Mouse (Mus musculus) midbrain, embryonic 10.5 days (tissue): ENCODE data around the gene Tmem60. TPM values are rescaled to one million over a fixed set of nuclear protein-coding genes. Genes with fewer than 3 reads are reported as not detected.
A peak's percentile ranks its signal among the peaks of the same experiment; 100 is the strongest.

Experiments used
- DNase-seq: peaks from one replicate; pipeline ENCODE4 v3.0.0-alpha.2; 2017; ENCODE audit warnings: low spot score
- H3K27ac ChIP-seq: fragments of 300-500 bp; sonication (generic); replicated peaks from 2 replicates; pipeline ENCODE4 v1.5.1; 2016; ENCODE audit warnings: mild to moderate bottlenecking
- H3K27me3 ChIP-seq: fragments of 300-500 bp; sonication (generic); 2 replicates; pipeline ENCODE4 v1.6.1; 2016; ENCODE audit warnings: low read depth, mild to moderate bottlenecking; ENCODE audit not compliant: poor library complexity, severe bottlenecking
- H3K36me3 ChIP-seq: fragments of 300-500 bp; sonication (generic); 2 replicates; pipeline ENCODE4 v1.6.1; 2016; ENCODE audit warnings: mild to moderate bottlenecking, moderate library complexity
- H3K4me1 ChIP-seq: fragments of 300-500 bp; sonication (generic); 2 replicates; pipeline ENCODE4 v1.6.1; 2016
- H3K4me3 ChIP-seq: fragments of 300-500 bp; sonication (generic); 2 replicates; pipeline ENCODE4 v1.5.1; 2016; ENCODE audit warnings: mild to moderate bottlenecking, moderate library complexity
- H3K9me3 ChIP-seq: fragments of 300-500 bp; sonication (generic); replicated peaks from 2 replicates; pipeline ENCODE4 v1.6.1; 2016; ENCODE audit warnings: mild to moderate bottlenecking
- WGBS: fragments of 180-500 bp; shearing (Covaris S2); methylation state at CpG from one replicate; pipeline ENCODE4 v1.1.7; 2016; 5-methylcytosine and 5-hydroxymethylcytosine counted together
- polyA plus RNA-seq: library from polyadenylated mRNA; unstranded; fragments of >200 nt; fragmentation: Nextera tagmentation; extraction: Ambion mirVana; gene quantifications from 2 replicates; pipeline ENCODE4 v1.2.1, GENCODE M21; 2016

Tmem60 gene
- polyA plus RNA-seq, 1 experiment from 2014 or later: 63.6 TPM

DNA sequence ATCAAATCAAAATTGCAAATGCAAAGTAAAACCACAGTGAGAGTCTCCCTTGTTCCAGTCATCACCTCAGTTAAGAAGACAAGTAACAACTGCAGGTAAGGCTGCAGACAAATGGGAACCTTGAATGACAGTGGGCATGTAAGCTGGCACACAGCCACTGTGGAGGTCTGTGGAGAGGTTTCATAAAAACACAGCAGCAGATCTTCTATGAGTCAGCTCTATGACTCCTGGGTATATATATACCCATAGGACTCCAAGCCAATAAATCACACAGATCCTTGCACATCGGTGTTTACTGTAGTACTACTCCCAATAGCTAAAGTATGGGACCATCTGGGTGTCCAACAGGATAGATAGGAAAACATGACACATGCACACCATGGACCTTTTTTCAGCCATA is 8.8 kb upstream of the Tmem60 start:
- no peaks in the 10 kb centered on the region for H3K9me3 ChIP-seq
- DNase-seq: no peak
- H3K27me3 ChIP-seq: no peaks in the 10 kb centered on the region
- no peaks in the 10 kb centered on the region for H3K36me3 ChIP-seq
- no peaks in the 10 kb centered on the region for H3K4me1 ChIP-seq
- WGBS: 98% methylated on average over 1 of the region's 1 CpGs
- no peak overlapping the region for H3K27ac ChIP-seq
- H3K4me3 ChIP-seq: no peak overlapping the region

DNA sequence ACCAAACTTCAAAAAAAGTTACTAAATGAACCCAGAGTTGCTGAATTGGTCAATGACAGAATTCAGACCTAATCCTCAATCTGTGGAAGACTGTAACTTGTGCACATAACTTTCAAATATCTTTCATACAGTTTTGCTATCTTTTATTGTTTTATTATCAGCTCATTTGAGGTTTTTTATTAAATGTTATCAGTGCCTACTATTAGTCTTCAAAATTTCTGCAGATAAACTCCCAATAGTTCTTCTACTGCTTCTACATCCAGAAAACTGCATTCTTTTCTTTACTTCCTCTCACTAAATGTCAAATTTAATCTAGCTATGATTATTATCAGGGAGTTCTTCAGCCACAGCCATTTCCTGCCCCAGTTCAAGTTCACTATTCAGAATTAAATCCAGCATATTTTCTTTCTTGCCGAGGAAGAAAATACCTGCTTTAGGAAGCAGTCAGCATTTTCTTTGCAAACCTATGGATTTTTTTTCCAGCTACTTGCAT is 5.0 kb upstream of the Tmem60 start:
- 85% methylated on average over 1 of the region's 1 CpGs for WGBS
- no peak for DNase-seq
- H3K4me3 ChIP-seq: no peak overlapping the region
- no peaks in the 10 kb centered on the region for H3K27me3 ChIP-seq
- peaks cover 6% of the 10 kb centered on the region for H3K4me1 ChIP-seq
- H3K27ac ChIP-seq: no peak overlapping the region
- no peaks in the 10 kb centered on the region for H3K9me3 ChIP-seq
- H3K36me3 ChIP-seq: 0 out of 2 replicates have a peak, but pooled peaks cover 4% of the 10 kb centered on the region

DNA sequence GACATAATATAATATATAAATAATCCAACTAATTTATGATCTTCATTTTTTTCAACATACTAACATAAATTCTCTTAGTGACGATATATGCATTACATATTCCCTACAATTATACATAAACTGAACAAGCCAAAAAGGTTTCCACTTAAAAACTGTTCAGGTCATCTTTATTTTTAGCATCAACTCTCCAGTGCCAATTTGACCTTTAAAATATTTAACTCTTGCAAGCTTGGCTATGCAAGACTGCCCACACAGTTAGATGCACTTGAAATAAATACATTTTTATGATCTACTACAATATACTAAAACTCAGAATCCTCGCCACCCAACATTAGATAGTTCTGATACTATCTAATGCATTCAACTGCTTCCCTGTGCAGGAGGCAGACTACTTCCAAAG is 1.6 kb upstream of the Tmem60 start:
- H3K27ac ChIP-seq: no peak overlapping the region
- no peak for DNase-seq
- 88% methylated on average over 2 of the region's 2 CpGs for WGBS
- no peaks in the 10 kb centered on the region for H3K27me3 ChIP-seq
- peaks cover 10% of the 10 kb centered on the region for H3K36me3 ChIP-seq
- no peaks in the 10 kb centered on the region for H3K9me3 ChIP-seq
- peak overlapping the region; percentile 88 for H3K4me3 ChIP-seq
- H3K4me1 ChIP-seq: peaks cover 22% of the 10 kb centered on the region

DNA sequence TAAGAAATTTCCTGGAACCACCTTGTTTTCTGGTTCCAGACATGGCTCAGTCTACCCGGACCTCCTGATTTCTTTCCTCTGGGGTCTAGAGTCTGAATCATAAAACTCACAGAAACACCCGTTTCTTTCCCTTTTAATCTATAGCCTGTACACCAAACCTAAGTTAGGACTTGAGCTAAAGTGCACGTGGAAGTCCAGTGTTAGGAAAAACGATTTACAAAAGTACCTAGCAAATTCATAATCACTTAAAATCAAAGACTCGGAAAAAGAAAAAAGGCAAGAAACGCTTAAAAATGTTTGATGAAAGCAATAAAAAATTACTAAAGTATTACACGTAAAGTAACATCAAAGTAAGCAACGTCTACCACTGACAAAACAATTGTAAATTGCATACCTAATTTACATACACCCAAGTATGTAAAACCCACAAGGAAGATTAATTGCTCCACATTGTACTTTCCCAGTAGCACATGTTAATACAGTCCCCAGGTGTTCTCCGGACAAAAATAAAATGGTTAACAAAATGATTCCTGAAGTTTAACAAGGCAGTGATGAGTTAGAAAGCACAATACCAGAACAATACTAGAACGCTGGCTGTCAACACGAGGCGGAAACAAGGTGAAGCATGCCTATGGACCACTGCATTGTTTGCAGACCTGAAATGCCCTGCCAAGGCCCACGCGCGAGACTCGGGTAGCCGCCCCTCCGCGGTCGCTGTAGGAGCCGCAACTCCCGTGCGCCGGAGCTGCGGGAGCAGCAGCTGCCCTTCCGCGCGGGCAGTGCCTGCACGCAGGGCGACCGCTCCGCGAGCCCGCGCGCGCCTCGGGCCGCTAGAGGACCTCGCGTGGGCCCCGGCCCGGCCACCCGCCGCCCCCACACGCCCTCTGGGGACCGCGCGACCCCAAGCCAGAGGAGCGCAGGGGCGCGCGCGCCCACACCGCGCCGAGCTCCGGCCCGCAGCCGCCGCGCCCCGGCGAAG is 905 bp upstream of the Tmem60 start:
- WGBS: 2% methylated on average over 61 of the region's 64 CpGs
- no peak for DNase-seq

DNA sequence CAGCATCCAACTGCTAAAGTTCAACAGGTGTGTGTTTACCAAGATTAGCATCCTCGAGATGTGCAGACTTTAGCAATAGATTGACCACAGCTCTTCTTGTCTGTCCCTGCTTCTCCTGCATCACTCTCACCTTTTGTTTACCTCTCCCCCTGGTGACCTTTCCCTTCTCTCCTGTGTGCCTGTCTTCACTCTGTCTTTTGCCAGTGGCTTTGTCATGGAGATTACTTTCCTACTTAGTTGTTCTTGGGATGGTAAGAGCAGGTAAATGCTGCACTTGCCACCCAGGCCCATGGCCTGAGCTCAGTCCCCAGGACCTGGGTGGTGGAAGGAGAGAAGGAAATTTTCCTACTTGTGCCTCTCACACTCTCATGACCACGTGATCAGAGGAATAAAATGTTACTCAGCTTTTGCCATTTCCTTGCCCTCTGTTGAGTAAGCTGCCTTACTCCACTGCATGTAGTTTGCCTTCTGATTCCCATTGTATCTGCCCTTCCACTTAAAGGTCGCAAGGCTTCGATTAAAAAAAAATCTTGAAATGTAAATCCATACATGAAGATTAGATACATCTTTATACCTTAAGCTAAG is 2.1 kb downstream of the Tmem60 start:
- DNase-seq: no peak
- Histone ChIP-seq H3K4me3 (peak overlapping the region; percentile 88), H3K9me3 (no peaks in the 10 kb centered on the region), H3K4me1 (peaks cover 22% of the 10 kb centered on the region), H3K27ac (no peak overlapping the region), H3K36me3 (peaks cover 36% of the 10 kb centered on the region), H3K27me3 (no peaks in the 10 kb centered on the region)
- 78% methylated on average over 4 of the region's 4 CpGs for WGBS

More for the DNA sequence above, 905 bp upstream of the Tmem60 start:
- Histone ChIP-seq H3K4me1 (peaks cover 22% of the 10 kb centered on the region), H3K9me3 (no peaks in the 10 kb centered on the region), H3K27me3 (no peaks in the 10 kb centered on the region), H3K4me3 (peak overlapping the region; percentile 88), H3K36me3 (peaks cover 17% of the 10 kb centered on the region), H3K27ac (peak overlapping the region; percentile 95)

DNA sequence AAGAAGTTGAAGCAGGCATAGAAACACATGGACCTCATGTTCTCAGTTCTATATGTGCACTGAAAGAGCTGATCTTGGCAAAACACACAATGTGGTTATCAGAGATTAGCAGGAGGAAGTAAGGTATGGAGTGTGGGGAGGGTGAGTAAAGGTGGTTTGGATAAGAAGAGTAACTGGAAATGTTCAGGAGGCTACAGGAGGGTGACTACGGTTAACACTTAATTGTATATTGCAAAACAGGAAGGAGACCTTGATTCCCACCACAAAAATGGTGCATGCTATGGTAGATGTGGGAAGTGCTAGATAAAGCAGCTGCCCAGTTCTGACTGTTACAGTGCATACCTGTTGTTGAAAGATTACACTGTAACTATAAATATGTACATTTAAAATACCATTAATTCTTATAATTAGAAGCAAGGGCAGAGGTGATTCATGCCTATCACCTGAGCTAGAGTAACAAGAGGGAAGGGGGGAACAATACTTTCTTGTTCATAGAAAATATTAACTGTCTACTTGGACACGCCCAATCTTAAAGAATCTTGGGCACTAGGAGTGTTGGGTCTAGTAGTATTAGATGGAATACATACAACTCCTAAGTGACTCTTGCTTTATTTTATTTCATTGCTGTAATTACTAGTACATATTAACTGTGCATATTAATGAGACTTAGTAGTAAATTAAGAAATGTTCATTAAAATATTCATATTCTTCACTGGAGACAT is 15.6 kb downstream of the Tmem60 start:
- WGBS: 95% methylated on average over 2 of the region's 2 CpGs

DNA sequence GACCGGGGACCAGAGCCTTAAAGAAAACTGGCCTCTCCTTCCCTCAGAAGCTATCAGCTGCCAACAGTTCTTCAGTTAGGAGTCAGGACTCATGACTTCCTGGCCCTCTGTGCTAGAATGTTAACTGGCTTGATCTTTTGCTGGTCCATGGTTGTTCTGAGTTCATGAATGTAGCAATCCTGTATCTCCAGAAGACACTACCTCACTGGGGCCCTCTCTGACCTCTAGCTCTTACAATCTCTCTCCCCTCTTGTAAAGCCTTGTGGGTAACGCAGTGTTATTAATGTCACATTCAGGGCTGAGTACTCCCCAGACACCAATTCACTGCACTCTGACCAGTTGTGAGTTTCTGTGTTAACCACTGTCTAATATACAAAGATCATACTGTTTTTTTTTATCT is 22.7 kb downstream of the Tmem60 start:
- no peak for DNase-seq
- H3K9me3 ChIP-seq: no peaks in the 10 kb centered on the region
- H3K4me1 ChIP-seq: no peaks in the 10 kb centered on the region
- no peak overlapping the region for H3K4me3 ChIP-seq
- no peaks in the 10 kb centered on the region for H3K27me3 ChIP-seq
- peaks cover 54% of the 10 kb centered on the region for H3K36me3 ChIP-seq
- H3K27ac ChIP-seq: no peak overlapping the region
- WGBS: 97% methylated on average over 2 of the region's 2 CpGs

More for the DNA sequence above, 15.6 kb downstream of the Tmem60 start:
- Histone ChIP-seq H3K4me3 (no peak overlapping the region), H3K27ac (no peak overlapping the region), H3K27me3 (no peaks in the 10 kb centered on the region), H3K36me3 (peaks cover 68% of the 10 kb centered on the region), H3K4me1 (no peaks in the 10 kb centered on the region), H3K9me3 (no peaks in the 10 kb centered on the region)
- DNase-seq: no peak

DNA sequence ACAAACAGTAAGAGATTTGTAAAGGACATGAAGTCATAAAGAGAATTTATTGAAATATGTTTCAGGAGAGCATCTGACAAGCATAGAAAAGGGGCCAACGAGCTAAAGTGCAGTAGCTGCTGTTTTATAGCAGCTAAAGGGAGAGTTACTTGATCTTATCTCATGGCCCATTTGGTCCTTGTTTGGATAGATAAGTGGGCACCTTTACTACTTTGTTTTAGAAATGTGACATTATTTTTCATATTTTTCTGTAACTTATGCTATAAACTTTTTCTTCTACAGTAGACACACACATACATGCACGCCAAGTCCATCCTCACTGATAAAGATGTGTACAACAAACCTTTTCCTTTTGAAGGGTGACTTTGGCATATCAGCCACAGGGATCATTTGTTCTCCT is 23.4 kb downstream of the Tmem60 start:
- 89% methylated on average over 2 of the region's 2 CpGs for WGBS

DNA sequence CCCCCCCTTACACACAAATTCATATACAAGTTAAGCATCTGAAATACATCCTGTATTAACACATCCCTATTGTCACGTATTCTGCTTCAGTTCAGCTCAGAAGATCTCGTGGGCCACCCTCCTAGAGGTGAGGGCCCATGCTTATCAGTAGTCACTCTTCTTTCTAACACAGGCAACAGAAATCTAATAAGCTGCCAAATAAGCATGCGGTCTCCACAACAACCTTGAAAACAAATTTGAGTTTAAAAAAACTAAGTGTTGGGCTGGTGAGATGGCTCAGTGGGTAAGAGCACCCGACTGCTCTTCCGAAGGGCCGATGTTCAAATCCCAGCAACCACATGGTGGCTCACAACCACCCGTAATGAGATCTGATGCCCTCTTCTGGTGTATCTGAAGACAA is 24.2 kb downstream of the Tmem60 start:
- WGBS: 94% methylated on average over 7 of the region's 7 CpGs
- H3K9me3 ChIP-seq: no peaks in the 10 kb centered on the region

More for the DNA sequence above, 23.4 kb downstream of the Tmem60 start:
- H3K27me3 ChIP-seq: no peaks in the 10 kb centered on the region
- no peak overlapping the region for H3K27ac ChIP-seq
- DNase-seq: no peak
- H3K36me3 ChIP-seq: peaks cover 48% of the 10 kb centered on the region
- H3K4me3 ChIP-seq: no peak overlapping the region
- H3K9me3 ChIP-seq: no peaks in the 10 kb centered on the region
- H3K4me1 ChIP-seq: no peaks in the 10 kb centered on the region

DNA sequence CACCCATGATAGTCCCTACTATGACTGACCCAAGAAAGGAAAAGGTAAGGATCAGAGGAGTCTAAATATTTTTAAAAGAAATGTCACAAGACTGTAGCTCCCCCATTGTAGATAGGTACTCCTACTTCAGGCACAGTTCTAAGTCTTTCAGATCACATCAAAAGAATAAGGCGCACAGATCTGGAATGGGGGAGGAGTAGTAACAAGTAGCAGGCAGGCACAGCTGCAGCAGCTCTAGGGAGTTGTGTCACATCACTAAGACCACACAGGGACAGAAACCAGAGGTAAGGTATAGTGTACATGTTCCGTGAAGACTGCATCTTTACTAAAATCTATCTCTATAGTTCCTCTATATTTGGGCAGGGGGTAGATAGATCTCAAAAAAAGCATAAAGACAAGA is 29.8 kb downstream of the Tmem60 start:
- 88% methylated on average over 2 of the region's 2 CpGs for WGBS
- Histone ChIP-seq H3K9me3 (no peaks in the 10 kb centered on the region), H3K4me3 (no peak overlapping the region), H3K27ac (no peak overlapping the region), H3K36me3 (peaks cover 18% of the 10 kb centered on the region), H3K27me3 (no peaks in the 10 kb centered on the region), H3K4me1 (no peaks in the 10 kb centered on the region)
- DNase-seq: no peak

More for the DNA sequence above, 24.2 kb downstream of the Tmem60 start:
- Histone ChIP-seq H3K27ac (no peak overlapping the region), H3K4me3 (no peak overlapping the region), H3K36me3 (peaks cover 40% of the 10 kb centered on the region), H3K27me3 (no peaks in the 10 kb centered on the region), H3K4me1 (no peaks in the 10 kb centered on the region)
- DNase-seq: no peak

DNA sequence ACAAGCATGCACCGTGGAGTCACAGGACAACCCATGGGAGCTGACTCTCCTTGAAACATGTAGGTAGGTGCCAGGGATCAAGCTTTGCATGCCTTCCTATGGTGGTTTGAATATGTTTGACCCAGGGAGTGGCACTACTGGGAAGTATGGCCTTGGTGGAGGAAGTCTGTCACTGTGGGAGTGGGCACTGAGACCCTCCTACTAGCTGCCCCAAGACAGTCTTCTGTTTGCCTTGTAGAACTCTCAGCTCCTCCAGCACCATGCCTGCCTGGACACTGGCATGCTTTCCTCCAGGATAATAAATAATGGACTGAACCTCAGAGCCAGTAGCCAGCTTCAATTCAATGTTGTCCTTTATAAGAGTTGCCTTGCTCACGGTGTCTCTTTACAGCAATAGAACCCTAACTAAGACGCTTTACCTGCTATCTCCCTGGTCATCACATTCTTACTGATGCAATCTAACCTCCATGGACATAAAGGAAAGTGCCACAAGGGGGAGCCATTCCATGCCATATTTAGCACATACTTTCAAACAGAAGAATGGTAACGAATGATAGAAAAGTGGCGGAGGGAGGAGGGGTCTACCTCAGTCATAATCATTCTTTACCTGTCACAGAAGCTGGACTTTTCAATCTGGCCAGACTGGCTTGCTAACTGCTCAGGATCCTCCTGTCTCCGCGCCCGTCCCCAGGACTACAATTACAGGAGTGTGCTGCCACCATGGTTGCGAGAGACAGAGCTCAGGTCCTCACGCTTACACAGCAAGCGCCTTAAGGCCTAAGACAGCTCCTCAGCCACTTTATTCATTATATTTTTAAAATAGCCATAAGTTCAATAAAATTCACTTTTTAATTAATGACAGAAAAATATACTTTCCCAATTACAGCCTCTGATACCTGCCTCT is 31.6 kb downstream of the Tmem60 start:
- Histone ChIP-seq H3K27me3 (no peaks in the 10 kb centered on the region), H3K4me3 (no peak overlapping the region), H3K9me3 (no peaks in the 10 kb centered on the region), H3K27ac (no peak overlapping the region), H3K36me3 (peaks cover 5% of the 10 kb centered on the region; the same call in 1 of the 2 replicates), H3K4me1 (no peaks in the 10 kb centered on the region)
- DNase-seq: peak; percentile 32
- WGBS: 84% methylated on average over 11 of the region's 11 CpGs

DNA sequence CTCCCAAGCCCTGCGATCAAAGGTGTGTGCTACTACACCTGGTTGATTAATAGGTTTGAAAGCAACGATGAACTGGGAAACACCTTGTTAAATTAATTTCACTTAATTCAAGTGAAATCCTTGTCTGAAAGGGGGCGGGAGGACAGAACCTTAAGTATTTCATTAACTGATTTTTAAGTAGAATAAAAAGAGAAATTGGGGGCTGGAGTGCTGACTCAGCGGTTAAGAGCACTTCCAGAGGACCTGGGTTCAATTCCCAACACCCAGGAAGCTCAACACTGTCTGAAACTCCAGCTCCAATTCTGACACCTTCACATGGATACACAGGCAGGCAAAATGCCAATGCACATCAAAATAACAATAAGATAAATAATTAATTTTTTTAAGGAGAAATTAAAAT is 37.0 kb downstream of the Tmem60 start:
- 94% methylated on average over 4 of the region's 4 CpGs for WGBS
- Histone ChIP-seq H3K9me3 (no peaks in the 10 kb centered on the region), H3K27ac (no peak overlapping the region), H3K4me1 (0 out of 2 replicates have a peak, but pooled peaks cover 3% of the 10 kb centered on the region), H3K36me3 (peaks cover 13% of the 10 kb centered on the region), H3K27me3 (no peaks in the 10 kb centered on the region), H3K4me3 (no peak overlapping the region)
- no peak for DNase-seq
